Mouse (Mus musculus): ENCODE data around the gene Fhl3. TPM values are rescaled to one million over a fixed set of nuclear protein-coding genes. Genes with fewer than 3 reads are reported as not detected.
"Not testable (repeated sequence)": the region's sequence is repeated elsewhere in the genome, so short reads cannot be mapped to it uniquely, and the experiment has no call there.

Gene Fhl3
- polyA plus RNA-seq, 1 experiment from 2014 or later: 1.9 TPM

DNA sequence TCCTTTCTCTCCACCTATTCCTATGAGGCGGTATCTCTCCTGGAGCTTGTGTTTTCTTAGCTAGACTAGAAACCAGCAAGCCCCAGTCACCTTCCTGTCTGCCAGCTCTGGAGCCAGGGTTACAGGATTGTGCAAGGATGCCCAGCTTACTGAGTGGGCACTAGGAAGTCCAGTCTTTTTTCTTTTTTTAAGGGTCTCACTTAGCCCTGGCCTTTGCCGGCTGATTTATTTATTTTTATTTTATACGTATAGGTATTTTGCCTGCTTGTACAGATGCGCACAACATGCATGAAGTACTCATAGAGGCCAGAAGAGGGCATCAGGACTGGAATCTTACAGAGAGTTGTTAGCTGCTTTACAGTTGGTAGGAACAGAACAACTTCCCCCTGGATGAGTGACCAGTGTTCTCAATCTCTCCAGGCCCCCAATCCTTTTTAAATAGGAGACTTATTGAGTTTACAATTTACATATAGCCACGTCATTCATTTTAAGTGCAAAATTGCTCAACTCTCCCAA lies 10.3 kb downstream of the Fhl3 start:
- 4% methylated on average over 5 of the region's 5 CpGs for WGBS (ENCODE audit: insufficient replicate concordance)
- Histone ChIP-seq H3K4me1 (replicated peaks) (peaks cover 63% of the 10 kb centered on the region), H3K9me3 (replicated peaks) (no peaks in the 10 kb centered on the region)

DNA sequence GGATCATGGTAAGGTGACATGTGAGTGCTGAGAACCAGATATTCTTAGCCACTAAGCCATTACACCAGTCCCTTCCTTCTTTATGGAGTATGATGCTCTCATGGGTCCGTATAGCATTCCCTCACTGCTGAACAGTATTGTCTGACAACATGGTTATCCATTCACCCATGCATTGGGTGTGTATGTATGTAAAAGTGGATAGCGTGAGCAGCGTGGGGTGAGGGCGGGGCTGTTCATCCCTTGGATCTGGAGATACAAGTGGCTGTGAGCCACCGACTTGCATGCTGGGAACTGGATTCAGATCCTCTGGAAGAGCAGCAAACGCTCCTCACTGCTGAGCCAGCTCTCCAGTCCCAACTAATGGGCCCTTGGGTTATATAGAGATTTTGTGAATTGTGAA lies 12.1 kb downstream of the Fhl3 start:
- no peaks in the 10 kb centered on the region for H3K27me3 ChIP-seq
- H3K4me3 ChIP-seq (replicated peaks): no peak overlapping the region
- peak overlapping the region; percentile 70 for H3K27ac ChIP-seq (replicated peaks)
- peak overlapping the region; percentile 27; the same call in 1 of the 2 replicates for H3K4me2 ChIP-seq
- H3K9ac ChIP-seq: no peak overlapping the region
- H3K4me1 ChIP-seq (replicated peaks): peaks cover 71% of the 10 kb centered on the region
- 44% methylated on average over 6 of the region's 6 CpGs for WGBS (ENCODE audit: insufficient replicate concordance)
- H3K36me3 ChIP-seq (replicated peaks): peaks cover 20% of the 10 kb centered on the region
- ATAC-seq (ENCODE audit: insufficient read depth): peak; percentile 70
- no peaks in the 10 kb centered on the region for H3K9me3 ChIP-seq (replicated peaks)

More for the DNA sequence above, 10.3 kb downstream of the Fhl3 start:
- Histone ChIP-seq H3K36me3 (replicated peaks) (peaks cover 6% of the 10 kb centered on the region), H3K27me3 (no peaks in the 10 kb centered on the region), H3K4me2 (peak overlapping the region; percentile 85), H3K4me3 (replicated peaks) (no peak overlapping the region), H3K27ac (replicated peaks) (0 out of 2 replicates have a peak overlapping the region, but pooled peaks have one; percentile 87), H3K9ac (no peak overlapping the region)
- no peak for ATAC-seq (ENCODE audit: insufficient read depth)

DNA sequence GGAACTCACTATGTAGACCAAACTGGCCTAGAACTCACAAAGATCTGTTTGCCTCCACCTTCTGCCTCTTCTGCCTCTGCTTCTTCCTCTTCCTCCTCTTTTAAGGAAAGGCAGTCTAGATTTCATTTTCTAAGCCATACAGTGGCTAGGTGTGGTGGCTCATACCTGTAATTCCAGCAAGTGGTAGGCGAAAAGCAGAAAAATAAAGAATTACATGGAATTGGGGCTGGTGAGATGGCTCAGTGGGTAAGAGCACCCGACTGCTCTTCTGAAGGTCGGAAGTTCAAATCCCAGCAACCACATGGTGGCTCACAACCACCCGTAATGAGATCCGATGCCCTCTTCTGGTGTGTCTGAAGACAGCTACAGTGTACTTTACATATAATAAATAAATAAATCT lies 13.3 kb downstream of the Fhl3 start:
- H3K9me3 ChIP-seq (replicated peaks): not testable (repeated sequence)

DNA sequence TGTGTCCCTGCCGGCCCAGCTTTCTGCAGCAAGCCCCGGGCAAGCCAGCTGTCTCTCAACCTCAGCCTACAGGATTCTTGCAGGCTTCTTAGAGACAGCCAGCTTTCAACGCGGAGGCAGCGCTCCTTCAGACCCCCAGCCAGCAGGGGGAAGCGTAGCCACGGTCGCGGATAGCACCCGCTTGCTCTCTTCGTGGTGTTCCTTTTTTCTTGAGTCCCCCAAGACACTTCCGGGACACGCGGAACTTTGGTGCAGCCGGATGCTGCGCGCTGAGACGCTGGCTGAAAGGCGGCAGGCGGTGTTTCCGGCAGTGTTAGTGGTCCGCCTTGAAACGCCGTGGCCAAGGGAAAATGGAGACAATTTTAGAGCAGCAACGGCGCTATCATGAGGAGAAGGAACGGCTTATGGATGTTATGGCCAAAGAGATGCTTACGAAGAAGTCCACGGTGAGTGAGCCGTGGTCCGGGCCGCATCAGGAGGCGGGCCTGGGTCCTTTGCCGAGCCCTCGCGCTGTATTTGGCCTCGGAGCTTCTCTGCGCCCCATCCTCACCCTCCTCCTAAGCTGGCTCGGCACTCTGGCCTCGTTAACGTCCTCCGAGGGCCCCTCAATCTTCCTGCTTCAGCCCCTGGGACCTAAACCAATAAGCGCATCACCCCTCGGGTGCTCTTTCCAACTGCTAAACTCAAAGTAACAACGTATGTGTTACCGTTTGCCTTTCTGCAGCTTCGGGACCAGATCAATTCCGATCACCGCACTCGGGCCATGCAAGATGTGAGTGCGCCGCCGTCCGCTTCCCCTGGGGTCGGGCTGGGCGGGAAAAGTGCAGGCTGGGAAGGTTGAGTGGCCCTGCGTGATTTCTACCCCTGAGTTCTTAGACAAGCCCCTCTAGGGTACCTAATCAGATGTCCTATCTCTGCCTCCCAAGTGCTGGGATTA lies 14.3 kb downstream of the Fhl3 start, which contains the start of gene Sf3a3:
Gene Sf3a3, plus strand, starts transcription at position 232 of the 937 bp plus-strand sequence.
- Histone ChIP-seq H3K27ac (replicated peaks) (peak within 1 kb of the TSS; percentile 80), H3K4me2 (peak within 1 kb of the TSS; percentile 77), H3K4me1 (replicated peaks) (peaks cover 55% of the 10 kb centered on the region), H3K9ac (peak within 1 kb of the TSS; percentile 85), H3K4me3 (replicated peaks) (peak within 1 kb of the TSS; percentile 86), H3K36me3 (replicated peaks) (peaks cover 42% of the 10 kb centered on the region), H3K9me3 (replicated peaks) (no peaks in the 10 kb centered on the region), H3K27me3 (no peaks in the 10 kb centered on the region)
- WGBS (ENCODE audit: insufficient replicate concordance): under 1% methylated on average over 57 of the region's 57 CpGs
- ATAC-seq (ENCODE audit: insufficient read depth): peak; percentile 81

More for the DNA sequence above, 13.3 kb downstream of the Fhl3 start:
- H3K27me3 ChIP-seq; ATAC-seq (ENCODE audit: insufficient read depth); H3K4me3 ChIP-seq (replicated peaks); H3K27ac ChIP-seq (replicated peaks); H3K9ac ChIP-seq: not testable (repeated sequence)
- peaks cover 32% of the 10 kb centered on the region for H3K36me3 ChIP-seq (replicated peaks)
- peaks cover 65% of the 10 kb centered on the region for H3K4me1 ChIP-seq (replicated peaks)
- H3K4me2 ChIP-seq: peak overlapping the region; percentile 77
- 60% methylated on average over 5 of the region's 5 CpGs for WGBS (ENCODE audit: insufficient replicate concordance)

DNA sequence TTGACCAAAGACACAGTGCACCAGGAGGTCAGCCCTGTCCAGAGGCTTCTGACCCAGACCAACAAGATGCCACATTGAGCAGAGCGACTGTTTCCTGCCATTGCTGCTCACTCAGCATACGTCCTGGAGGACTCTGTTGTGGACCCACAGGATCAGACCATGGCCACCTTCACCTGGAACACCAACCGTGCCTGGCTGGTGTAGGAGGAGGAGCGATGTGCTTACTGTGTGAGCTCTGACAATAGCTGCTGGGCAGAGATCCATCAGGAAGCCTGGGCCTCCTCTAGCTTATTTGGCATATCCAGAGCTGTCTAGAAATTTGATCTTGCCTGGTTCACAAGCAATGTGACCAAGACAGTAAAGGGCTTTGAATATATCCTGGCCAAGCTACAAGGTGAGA lies 18.6 kb downstream of the Fhl3 start:
- H3K27me3 ChIP-seq: no peaks in the 10 kb centered on the region
- H3K36me3 ChIP-seq (replicated peaks): peaks cover 84% of the 10 kb centered on the region
- ATAC-seq (ENCODE audit: insufficient read depth): no peak
- no peak overlapping the region for H3K27ac ChIP-seq (replicated peaks)
- H3K4me1 ChIP-seq (replicated peaks): peaks cover 20% of the 10 kb centered on the region
- no peak overlapping the region for H3K4me3 ChIP-seq (replicated peaks)
- H3K4me2 ChIP-seq: no peak overlapping the region
- no peaks in the 10 kb centered on the region for H3K9me3 ChIP-seq (replicated peaks)
- WGBS (ENCODE audit: insufficient replicate concordance): 86% methylated on average over 4 of the region's 4 CpGs
- no peak overlapping the region for H3K9ac ChIP-seq

DNA sequence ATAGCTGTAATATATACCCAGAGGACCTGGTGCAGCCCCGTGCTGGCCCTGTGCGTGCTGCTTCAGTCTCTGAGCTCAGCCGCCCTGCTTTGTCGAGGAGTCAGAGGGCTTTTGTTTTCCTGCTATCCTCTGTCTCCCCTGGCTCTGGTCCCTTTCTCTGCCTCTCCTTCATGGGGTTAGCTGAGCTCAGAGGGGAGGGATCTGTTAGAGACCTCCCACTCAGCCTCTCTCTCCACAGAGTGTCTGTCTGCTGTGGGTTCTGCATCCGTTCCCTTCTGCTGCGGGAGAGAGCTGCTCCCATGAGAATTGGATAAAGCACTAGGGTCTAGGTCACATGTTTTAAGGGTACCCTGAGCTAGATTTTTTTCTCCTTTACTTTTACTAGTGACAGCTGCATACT lies 25.6 kb downstream of the Fhl3 start:
- no peak overlapping the region for H3K4me3 ChIP-seq (replicated peaks)
- no peaks in the 10 kb centered on the region for H3K9me3 ChIP-seq (replicated peaks)
- H3K4me2 ChIP-seq: no peak overlapping the region
- WGBS (ENCODE audit: insufficient replicate concordance): 87% methylated on average over 6 of the region's 6 CpGs
- peaks cover 98% of the 10 kb centered on the region for H3K36me3 ChIP-seq (replicated peaks)
- ATAC-seq (ENCODE audit: insufficient read depth): no peak
- no peak overlapping the region for H3K9ac ChIP-seq
- no peaks in the 10 kb centered on the region for H3K4me1 ChIP-seq (replicated peaks)
- H3K27ac ChIP-seq (replicated peaks): no peak overlapping the region
- no peaks in the 10 kb centered on the region for H3K27me3 ChIP-seq

DNA sequence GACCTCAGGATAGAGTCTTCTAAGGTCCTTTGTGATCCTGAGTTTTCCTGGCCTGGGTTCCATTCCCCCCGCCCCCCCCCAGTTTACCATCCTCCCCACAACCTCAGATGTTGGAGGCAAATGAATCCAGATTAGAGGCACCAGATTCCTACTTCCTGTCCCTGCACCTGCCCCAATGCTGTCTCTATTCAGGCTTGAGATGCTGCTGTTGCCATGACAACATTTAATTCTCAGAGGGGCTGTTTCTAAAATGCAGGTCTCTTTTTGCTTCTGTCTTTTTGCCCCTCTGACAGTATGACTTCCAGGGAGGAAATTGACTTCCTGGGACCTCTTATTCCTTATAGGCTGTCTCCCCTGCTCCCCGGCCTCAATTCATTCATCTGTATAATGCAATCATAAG lies 36.5 kb downstream of the Fhl3 start:
- 53% methylated on average over 2 of the region's 2 CpGs for WGBS (ENCODE audit: insufficient replicate concordance)
- Histone ChIP-seq H3K9me3 (replicated peaks) (no peaks in the 10 kb centered on the region), H3K4me2 (no peak overlapping the region), H3K4me1 (replicated peaks) (peaks cover 17% of the 10 kb centered on the region), H3K27me3 (no peaks in the 10 kb centered on the region), H3K9ac (no peak overlapping the region), H3K27ac (replicated peaks) (no peak overlapping the region), H3K4me3 (replicated peaks) (no peak overlapping the region), H3K36me3 (replicated peaks) (peaks cover 19% of the 10 kb centered on the region)
- ATAC-seq (ENCODE audit: insufficient read depth): no peak

DNA sequence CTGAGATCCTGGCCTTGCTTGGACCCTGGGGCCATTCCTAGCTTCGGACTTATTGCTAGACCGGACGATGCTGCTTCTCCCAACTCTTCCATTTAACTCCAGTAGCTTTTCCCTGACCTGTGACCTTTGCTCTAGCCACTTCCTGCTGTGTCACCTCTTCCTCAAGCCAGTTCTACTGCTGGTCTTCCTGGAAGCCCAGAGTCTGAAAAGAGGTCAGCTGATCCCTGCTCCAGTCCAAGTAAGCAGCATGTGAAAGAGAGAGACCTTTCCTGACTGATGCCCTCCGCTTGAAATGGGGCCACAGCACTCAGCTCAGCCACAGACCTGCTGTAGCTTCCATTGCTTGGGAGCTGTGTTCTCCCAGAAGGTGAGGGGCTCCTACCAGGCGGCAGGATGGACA lies 37.0 kb downstream of the Fhl3 start:
- H3K4me2 ChIP-seq: no peak overlapping the region
- WGBS (ENCODE audit: insufficient replicate concordance): 62% methylated on average over 5 of the region's 5 CpGs
- no peak overlapping the region for H3K27ac ChIP-seq (replicated peaks)
- H3K9me3 ChIP-seq (replicated peaks): no peaks in the 10 kb centered on the region
- H3K4me1 ChIP-seq (replicated peaks): peaks cover 22% of the 10 kb centered on the region
- peaks cover 14% of the 10 kb centered on the region for H3K36me3 ChIP-seq (replicated peaks)
- H3K4me3 ChIP-seq (replicated peaks): no peak overlapping the region
- no peak overlapping the region for H3K9ac ChIP-seq
- no peaks in the 10 kb centered on the region for H3K27me3 ChIP-seq
- no peak for ATAC-seq (ENCODE audit: insufficient read depth)

DNA sequence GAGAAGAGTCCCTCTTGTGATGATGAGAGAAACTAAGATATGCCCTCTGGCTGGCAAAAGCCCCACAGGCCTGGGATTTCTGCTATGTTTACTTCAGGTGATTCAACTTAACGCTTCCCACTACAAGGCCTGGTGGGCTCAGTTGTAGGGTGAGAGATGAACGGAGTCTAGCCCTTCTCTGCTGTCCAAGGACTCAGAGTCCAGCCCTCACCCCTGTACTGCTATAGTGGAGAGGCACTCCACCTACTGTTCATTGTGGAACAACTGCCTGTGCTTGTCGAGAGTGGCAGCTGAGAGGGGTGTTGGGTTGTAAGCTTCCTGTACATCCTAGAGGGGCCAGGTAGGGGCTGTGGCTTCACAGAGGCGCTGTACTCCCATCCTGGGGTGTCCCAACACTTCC lies 37.5 kb downstream of the Fhl3 start:
- Histone ChIP-seq H3K27me3 (no peaks in the 10 kb centered on the region), H3K4me3 (replicated peaks) (no peak overlapping the region), H3K27ac (replicated peaks) (no peak overlapping the region), H3K9me3 (replicated peaks) (no peaks in the 10 kb centered on the region), H3K4me2 (no peak overlapping the region), H3K9ac (no peak overlapping the region), H3K4me1 (replicated peaks) (peaks cover 27% of the 10 kb centered on the region), H3K36me3 (replicated peaks) (peaks cover 8% of the 10 kb centered on the region; the same call in 1 of the 2 replicates)
- 43% methylated on average over 4 of the region's 4 CpGs for WGBS (ENCODE audit: insufficient replicate concordance)
- ATAC-seq (ENCODE audit: insufficient read depth): no peak

DNA sequence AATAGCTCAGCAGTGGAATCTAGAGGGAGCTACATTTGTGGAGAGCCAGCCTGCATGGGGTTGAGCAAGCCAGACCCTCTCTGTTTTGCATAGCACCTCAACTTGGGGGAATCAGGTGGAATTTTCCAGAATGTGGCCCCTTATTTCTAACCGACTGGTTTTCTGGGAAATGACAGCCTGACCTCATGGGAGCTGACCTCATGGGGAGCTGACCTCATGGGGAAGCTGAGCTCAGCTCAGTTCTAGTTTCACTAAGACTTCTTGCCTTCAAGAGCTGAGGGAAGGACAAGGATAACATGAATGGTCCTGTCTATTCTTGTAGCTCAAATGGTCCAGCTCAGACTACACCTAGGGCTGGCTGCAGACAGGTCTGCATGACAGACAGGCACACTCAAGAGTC lies 38.3 kb downstream of the Fhl3 start:
- WGBS (ENCODE audit: insufficient replicate concordance): 61% methylated on average over 1 of the region's 1 CpGs
- Histone ChIP-seq H3K4me3 (replicated peaks) (no peak overlapping the region), H3K4me1 (replicated peaks) (peaks cover 27% of the 10 kb centered on the region), H3K27ac (replicated peaks) (no peak overlapping the region), H3K9me3 (replicated peaks) (no peaks in the 10 kb centered on the region), H3K27me3 (no peaks in the 10 kb centered on the region), H3K36me3 (replicated peaks) (peaks cover under 1% of the 10 kb centered on the region; the same call in 1 of the 2 replicates), H3K4me2 (no peak overlapping the region), H3K9ac (no peak overlapping the region)
- ATAC-seq (ENCODE audit: insufficient read depth): no peak
